ENCODE assay signal across 26 mouse cellular contexts in genomic region chr2:173110571-173110970, GRCm38 (mm10). TPM values are rescaled to one million over a fixed set of nuclear protein-coding genes. Genes with fewer than 3 reads are reported as not detected.
A peak's percentile ranks its signal among the peaks of the same experiment; 100 is the strongest.
DNase-seq lines count a peak whose midpoint lies in the region; ATAC-seq lines count a peak whose summit lies in the region.
"Had no signal": no experiment of that assay in that cellular context is flagged by ENCODE, and none has a peak within 500 bp of the region (broad histone marks: within the 10 kb centered on the region; RNA-seq: fewer than 3 reads in every experiment).

No protein-coding gene starts in this region.

- H3K4me3 ChIP-seq in brown adipose tissue, adult 24 weeks (ENCODE audit: insufficient read depth, low read depth, low read length), result peak overlapping the region; percentile 57
- H3K4me3 ChIP-seq in forebrain, embryonic 13.5 days, result no peak overlapping the region
- H3K4me3 ChIP-seq: embryonic facial prominence, embryonic 13.5 days; embryonic facial prominence, embryonic 15.5 days; erythroblast, embryonic 14.5 days; forebrain, embryonic 10.5 days; forebrain, embryonic 12.5 days; forebrain, embryonic 15.5 days had no signal

- DNase-seq in adrenal gland, postnatal 10 days, result peak; percentile 35
- DNase-seq in adrenal gland, postnatal 4 days (ENCODE audit: low spot score in 2 of 2), result no peak
- peak; percentile 73 for DNase-seq in adipocyte (ENCODE audit: low spot score)
- DNase-seq in lung, postnatal 25 days (ENCODE audit: low spot score), result no peak
- DNase-seq: adrenal gland, adult 8-10 months; adrenal gland, postnatal 25 days; cerebellum, adult 11 months; cerebellum, adult 18-20 months; cerebellum, adult 8-10 months; cerebellum, adult 9-11 months; cerebellum, postnatal 14 days; cerebellum, postnatal 36 days; embryo, embryonic 11 days; forebrain, postnatal 0 days had no signal

- peaks cover 4% of the 10 kb centered on the region; the same call in 1 of the 2 replicates for H3K27me3 ChIP-seq in forebrain, embryonic 13.5 days

- H3K36me3 ChIP-seq in forebrain, embryonic 13.5 days (ENCODE audit: poor library complexity, severe bottlenecking), result no peaks in the 10 kb centered on the region
- H3K36me3 ChIP-seq: embryonic facial prominence, embryonic 13.5 days; embryonic facial prominence, embryonic 15.5 days; forebrain, embryonic 10.5 days; forebrain, embryonic 12.5 days; forebrain, embryonic 15.5 days had no signal

- peak overlapping the region; percentile 100 for H3K27ac ChIP-seq in brown adipose tissue, adult 24 weeks (replicated peaks; ENCODE audit: low read depth, low read length)
- no peak overlapping the region for H3K27ac ChIP-seq in forebrain, embryonic 13.5 days
- H3K27ac ChIP-seq: embryonic facial prominence, embryonic 13.5 days; embryonic facial prominence, embryonic 15.5 days; forebrain, embryonic 10.5 days; forebrain, embryonic 12.5 days; forebrain, embryonic 15.5 days had no signal

- H3K4me1 ChIP-seq in brown adipose tissue, adult 24 weeks (ENCODE audit: control insufficient read depth, insufficient read depth, insufficient read length, low read length), result peaks cover 8% of the 10 kb centered on the region
- H3K4me1 ChIP-seq in forebrain, embryonic 13.5 days, result no peaks in the 10 kb centered on the region
- H3K4me1 ChIP-seq: embryonic facial prominence, embryonic 13.5 days; embryonic facial prominence, embryonic 15.5 days; forebrain, embryonic 12.5 days; forebrain, embryonic 15.5 days had no signal

- WGBS in forebrain, embryonic 13.5 days, result 92% methylated on average over 9 of the region's 9 CpGs

- H3K4me2 ChIP-seq in forebrain, embryonic 13.5 days, result no peak overlapping the region
- H3K4me2 ChIP-seq: embryonic facial prominence, embryonic 13.5 days; embryonic facial prominence, embryonic 15.5 days; forebrain, embryonic 12.5 days; forebrain, embryonic 15.5 days had no signal

- ATAC-seq in forebrain, embryonic 13.5 days, result no peak
- ATAC-seq: forebrain, embryonic 15.5 days; forebrain, postnatal 0 days had no signal

- H3K9me3 ChIP-seq in forebrain, embryonic 13.5 days (replicated peaks), result no peaks in the 10 kb centered on the region
- H3K9me3 ChIP-seq: embryonic facial prominence, embryonic 15.5 days; forebrain, embryonic 15.5 days had no signal

- no peak overlapping the region for H3K9ac ChIP-seq in forebrain, embryonic 13.5 days
- H3K9ac ChIP-seq: embryonic facial prominence, embryonic 13.5 days; embryonic facial prominence, embryonic 15.5 days; forebrain, embryonic 12.5 days; forebrain, embryonic 15.5 days; forebrain, postnatal 0 days had no signal

RNA-seq across cellular contexts. Expression of gene Ctcfl, which starts 8.8 kb away (rescaled TPM):
- under 1 TPM; 0.24 to 0.33 TPM for total RNA-seq in adrenal gland, postnatal 10 days (2021)
- total RNA-seq in adrenal gland, postnatal 4 days (2021), result not detected
- polyA plus RNA-seq in brown adipose tissue, adult 24 weeks (2012; ENCODE audit: insufficient read depth, insufficient read length, missing spikeins), result 0.55 TPM in 1 of 2 replicates, not detected in the other
- polyA plus RNA-seq in forebrain, embryonic 13.5 days (2015; fragmentation: Nextera tagmentation; extraction: Ambion mirVana), result 0.05 and 0.14 TPM in 2 replicates
- total RNA-seq: common myeloid progenitor, adult 5-6 weeks; forebrain, postnatal 0 days; MEL had no signal
- polyA plus RNA-seq: C2C12; embryonic facial prominence, embryonic 11.5 days; erythroblast, embryonic 14.5 days had no signal

RNA-seq across cellular contexts. Expression of gene Pck1, which starts 42.3 kb away (rescaled TPM):
- total RNA-seq in adrenal gland, postnatal 10 days (2021), result 1,000 to 10,000 TPM in 1 of 2 experiments, 100 to 1,000 TPM in 1; 954 to 1,859 TPM
- total RNA-seq in adrenal gland, postnatal 4 days (2021), result 100 to 1,000 TPM; 190 to 200 TPM
- 1,317 and 1,888 TPM in 2 replicates for polyA plus RNA-seq in brown adipose tissue, adult 24 weeks (2012; ENCODE audit: insufficient read depth, insufficient read length, missing spikeins)
- polyA plus RNA-seq in forebrain, embryonic 13.5 days (2015; fragmentation: Nextera tagmentation; extraction: Ambion mirVana), result not detected in 2 replicates
- total RNA-seq: common myeloid progenitor, adult 5-6 weeks; forebrain, postnatal 0 days; MEL had no signal
- polyA plus RNA-seq: C2C12; embryonic facial prominence, embryonic 11.5 days; embryonic facial prominence, embryonic 13.5 days; embryonic facial prominence, embryonic 15.5 days; forebrain, embryonic 10.5 days; forebrain, embryonic 12.5 days; forebrain, embryonic 15.5 days; forebrain, postnatal 0 days had no signal

Comparison
In these comparisons a context has a peak if more than half of its experiments do, and no peak if none do; other contexts are left out.
1. DNase-seq: peak in adrenal gland, postnatal 10 days (single experiment) and adipocyte (single experiment); none in adrenal gland, postnatal 4 days (0 of 2) and lung, postnatal 25 days (single experiment).
2. RNA of gene Pck1, which starts 42.3 kb away (total RNA-seq): 954 to 1,859 TPM in adrenal gland, postnatal 10 days; 190 to 200 TPM in adrenal gland, postnatal 4 days; every median in the first group is over 4 times any median in the second.